Mouse (Mus musculus) spleen, adult 2 months (tissue): ENCODE data around the gene Vmn1r2. TPM values are rescaled to one million over a fixed set of nuclear protein-coding genes. Genes with fewer than 3 reads are reported as not detected.
"Not testable (repeated sequence)": the region's sequence is repeated elsewhere in the genome, so short reads cannot be mapped to it uniquely, and the experiment has no call there.

Experiments used
- DNase-seq, 2 experiments: peaks; one replicate each; pipeline versions ENCODE4 v3.0.0 to v3.0.0-alpha.2; 2012 to 2021; ENCODE audit warnings: low spot score in 2 of 2, low read depth in 1 of 2
- H3K27ac ChIP-seq: fragments of 200-500 bp; 2 replicates; pipeline ENCODE4 v1.5.1; 2012; ENCODE audit warnings: low read length, inconsistent platforms; ENCODE audit not compliant: insufficient read depth
- H3K27me3 ChIP-seq: fragments of 200-500 bp; 2 replicates; pipeline ENCODE4 v1.6.1; 2012; ENCODE audit warnings: mild to moderate bottlenecking, moderate library complexity, low read length, inconsistent platforms; ENCODE audit not compliant: control insufficient read depth, insufficient read depth
- H3K36me3 ChIP-seq: fragments of 200-500 bp; 2 replicates; pipeline ENCODE4 v1.6.1; 2012; ENCODE audit warnings: mild to moderate bottlenecking, low read length, inconsistent platforms; ENCODE audit not compliant: control insufficient read depth, insufficient read depth
- H3K4me1 ChIP-seq: fragments of 200-500 bp; 2 replicates; pipeline ENCODE4 v1.6.1; 2011; ENCODE audit warnings: inconsistent platforms; ENCODE audit not compliant: control insufficient read depth, insufficient read depth, insufficient read length
- H3K4me3 ChIP-seq: fragments of 200-500 bp; 2 replicates; pipeline ENCODE4 v1.5.1; 2011; ENCODE audit warnings: mild to moderate bottlenecking, inconsistent platforms; ENCODE audit not compliant: insufficient read depth, insufficient read length; ENCODE audit errors: extremely low read depth
- WGBS: fragments of 180-500 bp; shearing (Covaris S2); methylation state at CpG from one replicate; pipeline ENCODE4 v1.1.7; 2018; 5-methylcytosine and 5-hydroxymethylcytosine counted together
- polyA plus RNA-seq: library from polyadenylated mRNA; depleted of rRNA; stranded (reverse); fragments of >200 nt; gene quantifications from 2 replicates; pipeline ENCODE4 v1.2.3, GENCODE M21; 2012; rRNA removed

Vmn1r2 gene
- polyA plus RNA-seq, 1 experiment: not detected

DNA sequence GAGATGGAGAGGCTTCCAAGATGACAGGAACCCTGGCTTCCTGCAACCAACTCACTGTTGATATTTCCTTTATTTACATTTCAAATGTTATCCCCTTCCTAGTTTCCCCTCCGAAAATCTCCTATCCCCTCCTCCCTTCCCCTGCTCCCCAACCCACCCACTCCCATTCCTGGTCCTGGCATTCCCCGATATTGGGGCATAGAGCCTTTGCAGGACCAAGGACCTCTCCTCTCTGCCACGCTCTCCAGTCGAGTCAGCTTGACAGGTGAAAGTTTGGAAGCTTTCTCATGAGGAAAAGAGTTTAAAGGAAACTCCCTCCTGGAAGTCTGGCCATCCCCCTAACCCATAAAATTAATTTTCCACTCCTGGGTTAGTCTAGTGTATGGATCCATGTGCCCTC, 46.2 kb downstream of the Vmn1r2 start:
- DNase-seq, H3K27ac ChIP-seq, H3K27me3 ChIP-seq, H3K4me1 ChIP-seq, H3K36me3 ChIP-seq, H3K4me3 ChIP-seq: not testable (repeated sequence)
- 76% methylated on average over 4 of the region's 4 CpGs for WGBS

GRCm38 (mm10) chr4:3216382-3216781, 49.3 kb downstream of the Vmn1r2 start:
- not testable (repeated sequence) for H3K4me3 ChIP-seq, H3K4me1 ChIP-seq, H3K27ac ChIP-seq, DNase-seq, H3K36me3 ChIP-seq, H3K27me3 ChIP-seq
- WGBS: 58% methylated on average over 2 of the region's 2 CpGs

Other genes starting within 250 kb of the Vmn1r2 start
- gene Vmn1r3, start 18.0 kb downstream of the Vmn1r2 start, polyA plus RNA-seq: not detected in 2 replicates